Mouse (Mus musculus): ENCODE results near the gene Plxna4. TPM values are rescaled to one million over a fixed set of nuclear protein-coding genes. Genes with fewer than 3 reads are reported as not detected.
A peak's percentile ranks its signal among the peaks of the same experiment; 100 is the strongest.

The Plxna4 gene
- polyA plus RNA-seq, 1 experiment: not detected

GRCm38 (mm10) chr6:32327173-32327572 lies 260.8 kb downstream of the Plxna4 start:
- TF ChIP-seq CTCF (IDR thresholded peaks at IDR 0.05; ENCODE audit: insufficient read depth, low read depth, low read length): no peak
- H3K27ac ChIP-seq (ENCODE audit: insufficient read depth, low read depth, low read length): no peak overlapping the region
- 41% methylated on average over 5 of the region's 5 CpGs for WGBS
- no peak overlapping the region for H3K4me3 ChIP-seq (ENCODE audit: insufficient read depth, low read depth, low read length)
- peaks cover 2% of the 10 kb centered on the region; the same call in 1 of the 2 replicates for H3K4me1 ChIP-seq (ENCODE audit: control insufficient read depth, insufficient read depth, low read length)

DNA sequence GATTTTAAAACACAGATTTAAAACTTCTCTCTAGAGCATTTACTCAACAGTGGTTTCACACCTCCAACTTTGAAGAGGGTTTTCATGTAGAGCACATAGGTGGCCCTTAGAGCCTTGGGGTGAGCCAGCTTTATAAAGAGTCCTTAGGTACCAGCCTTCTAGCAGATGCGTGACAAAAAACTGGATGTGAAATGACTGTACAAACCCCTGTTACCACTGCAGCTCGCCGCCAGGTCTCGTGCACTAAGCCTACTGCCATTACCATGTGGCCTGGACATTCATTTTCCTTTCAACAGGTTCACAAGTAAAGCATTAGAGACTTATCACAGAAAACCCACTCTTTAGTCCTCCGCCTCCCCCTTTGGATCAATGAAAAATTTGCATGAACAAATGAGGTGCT lies 261.6 kb downstream of the Plxna4 start:
- H3K4me1 ChIP-seq (ENCODE audit: control insufficient read depth, insufficient read depth, low read length): peaks cover 2% of the 10 kb centered on the region; the same call in 1 of the 2 replicates
- H3K4me3 ChIP-seq (ENCODE audit: insufficient read depth, low read depth, low read length): no peak overlapping the region
- TF ChIP-seq CTCF (IDR thresholded peaks at IDR 0.05; ENCODE audit: insufficient read depth, low read depth, low read length): no peak
- TF ChIP-seq POLR2A (IDR thresholded peaks at IDR 0.05; ENCODE audit: insufficient read depth, low read depth, low read length): no peak
- WGBS: 99% methylated on average over 5 of the region's 5 CpGs
- no peak overlapping the region for H3K27ac ChIP-seq (ENCODE audit: insufficient read depth, low read depth, low read length)

DNA sequence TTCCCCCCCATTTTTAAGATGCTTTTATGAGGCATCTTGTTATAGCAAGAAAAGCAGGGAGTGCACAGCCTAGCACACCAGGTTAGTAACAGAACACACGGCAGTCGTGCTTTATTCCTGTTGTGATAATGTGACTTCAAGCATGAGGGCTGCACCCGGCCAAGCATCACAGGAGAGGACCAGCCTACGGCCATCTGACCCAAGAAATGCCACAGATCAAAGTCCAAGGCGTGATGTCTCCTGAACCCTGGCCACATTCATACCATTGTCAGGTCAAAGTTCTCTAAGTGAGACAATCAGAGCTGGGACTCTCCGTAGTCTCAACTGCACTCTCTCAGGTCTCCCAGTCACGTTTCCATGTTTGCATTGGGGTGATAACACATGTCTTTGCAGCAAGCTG lies 262.1 kb downstream of the Plxna4 start:
- TF ChIP-seq CTCF (IDR thresholded peaks at IDR 0.05; ENCODE audit: insufficient read depth, low read depth, low read length) (no peak), POLR2A (IDR thresholded peaks at IDR 0.05; ENCODE audit: insufficient read depth, low read depth, low read length) (no peak)
- 93% methylated on average over 7 of the region's 7 CpGs for WGBS

DNA sequence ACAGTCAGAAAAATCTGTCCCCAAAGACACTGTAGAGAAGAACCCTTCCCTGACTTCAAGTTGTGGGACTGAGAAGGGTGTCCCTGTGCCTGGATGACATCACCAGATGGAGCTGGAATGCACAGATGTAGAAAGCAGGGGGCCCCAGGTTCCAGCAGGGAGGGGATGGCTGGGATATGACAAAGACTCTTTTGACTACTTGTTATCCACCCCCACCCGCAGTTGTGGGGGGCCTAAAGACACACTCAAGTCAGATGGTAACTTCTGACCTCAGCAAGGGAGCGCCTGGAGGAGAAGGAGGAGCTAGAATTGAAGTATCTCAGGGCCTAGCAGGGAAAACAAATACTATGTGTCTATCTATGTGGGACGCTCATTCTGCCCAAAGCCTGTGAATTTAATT lies 266.8 kb downstream of the Plxna4 start:
- Histone ChIP-seq H3K4me1 (ENCODE audit: control insufficient read depth, insufficient read depth, low read length) (no peaks in the 10 kb centered on the region), H3K4me3 (ENCODE audit: insufficient read depth, low read depth, low read length) (no peak overlapping the region), H3K27ac (ENCODE audit: insufficient read depth, low read depth, low read length) (no peak overlapping the region)
- 80% methylated on average over 3 of the region's 3 CpGs for whole genome bisulfite sequencing
- no peak for TF ChIP-seq CTCF (IDR thresholded peaks at IDR 0.05; ENCODE audit: insufficient read depth, low read depth, low read length)
- TF ChIP-seq POLR2A (IDR thresholded peaks at IDR 0.05; ENCODE audit: insufficient read depth, low read depth, low read length): no peak

More for the DNA sequence above, 262.1 kb downstream of the Plxna4 start:
- H3K4me3 ChIP-seq (ENCODE audit: insufficient read depth, low read depth, low read length): no peak overlapping the region
- H3K4me1 ChIP-seq (ENCODE audit: control insufficient read depth, insufficient read depth, low read length): peaks cover 2% of the 10 kb centered on the region; the same call in 1 of the 2 replicates
- no peak overlapping the region for H3K27ac ChIP-seq (ENCODE audit: insufficient read depth, low read depth, low read length)

DNA sequence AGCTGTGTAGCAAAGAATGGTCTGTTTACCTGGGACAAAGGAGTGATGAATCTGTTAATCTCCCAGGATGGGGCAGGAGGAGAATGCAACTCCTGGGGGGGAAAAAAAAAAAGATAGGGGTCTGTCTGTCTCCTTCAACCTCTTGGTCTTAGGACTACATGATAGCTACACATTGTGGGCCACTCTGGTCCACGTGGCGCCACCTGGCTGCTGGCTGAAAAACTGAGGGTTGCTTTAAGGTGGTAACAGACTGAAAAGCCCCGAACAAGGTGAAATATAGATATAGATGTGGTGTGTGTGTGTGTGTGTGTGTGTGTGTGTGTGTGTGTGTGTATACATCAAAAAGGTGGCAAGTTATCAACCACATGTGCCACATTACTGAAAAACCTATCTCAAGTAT lies 267.7 kb downstream of the Plxna4 start:
- TF ChIP-seq POLR2A (IDR thresholded peaks at IDR 0.05; ENCODE audit: insufficient read depth, low read depth, low read length) (no peak), CTCF (IDR thresholded peaks at IDR 0.05; ENCODE audit: insufficient read depth, low read depth, low read length) (peak; percentile 37; the same call in 1 of the 2 replicates)
- H3K4me3 ChIP-seq (ENCODE audit: insufficient read depth, low read depth, low read length): no peak overlapping the region
- WGBS: 54% methylated on average over 3 of the region's 3 CpGs
- peaks cover 3% of the 10 kb centered on the region; the same call in 1 of the 2 replicates for H3K4me1 ChIP-seq (ENCODE audit: control insufficient read depth, insufficient read depth, low read length)
- H3K27ac ChIP-seq (ENCODE audit: insufficient read depth, low read depth, low read length): no peak overlapping the region

- Histone ChIP-seq H3K4me3 (ENCODE audit: insufficient read depth, low read depth, low read length) (no peak overlapping the region), H3K4me1 (ENCODE audit: control insufficient read depth, insufficient read depth, low read length) (peaks cover 3% of the 10 kb centered on the region; the same call in 1 of the 2 replicates), H3K27ac (ENCODE audit: insufficient read depth, low read depth, low read length) (no peak overlapping the region)
- no peak for TF ChIP-seq POLR2A (IDR thresholded peaks at IDR 0.05; ENCODE audit: insufficient read depth, low read depth, low read length)
- TF ChIP-seq CTCF (IDR thresholded peaks at IDR 0.05; ENCODE audit: insufficient read depth, low read depth, low read length): no peak
- 92% methylated on average over 8 of the region's 8 CpGs for WGBS
These were observed 270.5 kb downstream of the Plxna4 start for GRCm38 (mm10) chr6:32317470-32317869.

DNA sequence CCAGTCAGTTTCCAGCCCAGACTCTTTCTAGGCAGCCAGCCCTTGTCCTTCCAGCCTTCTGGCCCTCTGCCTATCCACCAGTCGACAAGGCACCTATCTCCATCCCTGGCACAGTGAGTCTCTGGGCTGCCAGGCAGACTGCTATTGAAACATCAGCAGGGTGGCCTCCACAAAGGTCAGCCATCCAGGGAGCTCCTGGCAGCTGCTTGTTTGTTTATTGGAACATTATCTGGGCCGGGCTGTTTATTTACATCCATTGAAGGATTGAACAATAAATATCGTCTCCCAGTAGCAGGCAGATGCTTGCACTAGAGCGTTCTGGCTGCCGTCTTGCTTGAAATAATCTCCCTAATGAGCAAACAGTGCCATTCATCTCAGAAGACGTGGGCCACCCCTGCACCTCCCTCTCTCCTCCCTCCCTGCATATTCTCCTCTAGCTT lies 273.0 kb downstream of the Plxna4 start:
- 45% methylated on average over 6 of the region's 6 CpGs for WGBS
- Histone ChIP-seq H3K4me3 (ENCODE audit: insufficient read depth, low read depth, low read length) (no peak overlapping the region), H3K27ac (ENCODE audit: insufficient read depth, low read depth, low read length) (no peak overlapping the region), H3K4me1 (ENCODE audit: control insufficient read depth, insufficient read depth, low read length) (peaks cover 3% of the 10 kb centered on the region; the same call in 1 of the 2 replicates)
- TF ChIP-seq POLR2A (IDR thresholded peaks at IDR 0.05; ENCODE audit: insufficient read depth, low read depth, low read length) (no peak), CTCF (IDR thresholded peaks at IDR 0.05; ENCODE audit: insufficient read depth, low read depth, low read length) (no peak)

- Histone ChIP-seq H3K4me1 (ENCODE audit: control insufficient read depth, insufficient read depth, low read length) (no peaks in the 10 kb centered on the region), H3K27ac (ENCODE audit: insufficient read depth, low read depth, low read length) (no peak overlapping the region)
- 88% methylated on average over 4 of the region's 4 CpGs for WGBS
These were observed 278.8 kb downstream of the Plxna4 start for GRCm38 (mm10) chr6:32309147-32309546.

GRCm38 (mm10) chr6:32300611-32301010 lies 287.4 kb downstream of the Plxna4 start:
- 68% methylated on average over 2 of the region's 2 CpGs for WGBS
- TF ChIP-seq POLR2A (IDR thresholded peaks at IDR 0.05; ENCODE audit: insufficient read depth, low read depth, low read length) (no peak), CTCF (IDR thresholded peaks at IDR 0.05; ENCODE audit: insufficient read depth, low read depth, low read length) (no peak)
- Histone ChIP-seq H3K4me3 (ENCODE audit: insufficient read depth, low read depth, low read length) (no peak overlapping the region), H3K27ac (ENCODE audit: insufficient read depth, low read depth, low read length) (no peak overlapping the region), H3K4me1 (ENCODE audit: control insufficient read depth, insufficient read depth, low read length) (no peaks in the 10 kb centered on the region)

More at GRCm38 (mm10) chr6:32309147-32309546, 278.8 kb downstream of the Plxna4 start:
- TF ChIP-seq CTCF (IDR thresholded peaks at IDR 0.05; ENCODE audit: insufficient read depth, low read depth, low read length) (no peak), POLR2A (IDR thresholded peaks at IDR 0.05; ENCODE audit: insufficient read depth, low read depth, low read length) (no peak)
- no peak overlapping the region for H3K4me3 ChIP-seq (ENCODE audit: insufficient read depth, low read depth, low read length)

DNA sequence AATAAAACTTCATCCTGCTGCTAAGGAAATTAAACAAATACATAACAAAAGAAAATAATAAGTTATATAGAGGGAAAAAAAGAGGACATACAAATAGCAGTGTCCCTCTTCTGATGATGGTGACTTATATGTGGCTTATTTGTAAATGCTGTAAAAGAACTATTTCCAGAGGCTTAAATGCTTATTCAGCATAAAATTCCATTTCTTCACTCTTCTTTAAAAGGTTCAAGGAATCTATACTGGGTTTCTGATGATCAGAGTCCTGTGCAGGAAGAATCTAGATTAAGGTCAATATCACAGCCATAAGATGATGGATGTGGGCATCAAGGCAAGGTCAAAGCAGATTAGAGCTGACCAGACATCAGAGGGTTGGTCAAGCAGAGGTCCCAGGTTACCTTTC lies 306.5 kb downstream of the Plxna4 start:
- no peaks in the 10 kb centered on the region for H3K4me1 ChIP-seq (ENCODE audit: control insufficient read depth, insufficient read depth, low read length)
- no peak for TF ChIP-seq CTCF (IDR thresholded peaks at IDR 0.05; ENCODE audit: insufficient read depth, low read depth, low read length)
- no peak for TF ChIP-seq POLR2A (IDR thresholded peaks at IDR 0.05; ENCODE audit: insufficient read depth, low read depth, low read length)
- H3K27ac ChIP-seq (ENCODE audit: insufficient read depth, low read depth, low read length): no peak overlapping the region
- no peak overlapping the region for H3K4me3 ChIP-seq (ENCODE audit: insufficient read depth, low read depth, low read length)

Measured in olfactory bulb, adult 2 months (tissue).